Mouse (Mus musculus): ENCODE data around the gene Serinc4. TPM values are rescaled to one million over a fixed set of nuclear protein-coding genes. Genes with fewer than 3 reads are reported as not detected.

The Serinc4 gene
- polyA plus RNA-seq, 1 experiment from 2014 or later: 1.7 TPM

DNA sequence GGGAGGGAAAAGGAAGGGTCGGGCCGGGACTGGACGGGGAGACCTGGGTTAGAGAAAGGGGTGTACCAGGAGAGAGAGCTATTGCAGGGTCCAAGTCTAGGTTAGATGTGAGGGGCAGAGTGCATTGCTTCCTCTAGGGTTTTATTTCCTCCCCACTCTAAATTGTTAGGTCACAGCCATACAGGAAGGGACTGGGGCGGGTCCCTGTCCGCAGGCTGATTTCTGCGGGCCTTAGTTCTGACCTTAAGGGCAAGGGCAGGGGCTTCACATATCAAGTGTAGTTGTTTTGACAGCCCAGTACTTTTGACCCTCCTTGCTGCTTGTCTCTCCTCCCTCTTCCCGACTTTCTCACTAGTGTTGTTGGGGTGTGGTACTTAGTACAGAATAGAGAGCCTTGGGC, 6.5 kb downstream of the Serinc4 start:
- no peaks in the 10 kb centered on the region for H3K9me3 ChIP-seq (ENCODE audit: control insufficient read depth, low read length)
- no peaks in the 10 kb centered on the region for H3K36me3 ChIP-seq (ENCODE audit: control insufficient read depth, insufficient read depth, low read length)
- H3K4me2 ChIP-seq (ENCODE audit: low read depth, low read length): peak overlapping the region; percentile 92
- peak overlapping the region; percentile 88 for H3K4me3 ChIP-seq (ENCODE audit: low read depth, low read length)
- no peak for ATAC-seq (ENCODE audit: low read depth)
- peak overlapping the region; percentile 95 for H3K27ac ChIP-seq (ENCODE audit: low read depth, low read length)
- H3K4me1 ChIP-seq (ENCODE audit: control insufficient read depth, insufficient read depth, low read length): peaks cover 8% of the 10 kb centered on the region
- H3K27me3 ChIP-seq (ENCODE audit: control insufficient read depth, insufficient read depth, low read length): no peaks in the 10 kb centered on the region
- 3% methylated on average over 7 of the region's 7 CpGs for WGBS
- H3K9ac ChIP-seq (replicated peaks; ENCODE audit: low read depth, low read length): peak overlapping the region; percentile 86

DNA sequence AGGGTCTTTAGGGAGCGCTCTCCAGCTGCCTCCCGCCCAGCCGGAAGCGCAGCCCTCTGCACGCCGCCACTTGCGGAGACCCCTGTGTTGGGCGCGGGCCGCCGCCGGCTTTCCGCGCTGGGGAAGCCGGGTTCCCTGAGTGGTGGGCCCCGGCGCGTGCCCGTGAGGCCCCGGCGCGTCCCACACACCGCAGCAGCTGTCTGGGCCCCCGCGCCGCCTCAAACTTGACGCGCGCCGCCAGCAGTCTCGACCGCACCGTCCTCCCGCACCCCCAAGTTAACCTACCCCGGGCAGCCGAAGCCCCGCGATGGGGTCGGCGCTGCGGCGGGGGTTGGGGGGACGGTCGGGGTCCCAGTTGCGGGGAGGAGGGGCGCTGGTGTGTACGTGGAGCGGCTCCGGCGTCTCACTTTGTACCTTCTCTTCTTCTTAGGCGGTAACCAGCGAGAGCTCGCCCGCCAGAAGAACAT, 7.0 kb downstream of the Serinc4 start:
- H3K36me3 ChIP-seq (ENCODE audit: control insufficient read depth, insufficient read depth, low read length): no peaks in the 10 kb centered on the region
- H3K9ac ChIP-seq (replicated peaks; ENCODE audit: low read depth, low read length): peak overlapping the region; percentile 86
- under 1% methylated on average over 47 of the region's 54 CpGs for WGBS
- ATAC-seq (ENCODE audit: low read depth): peak; percentile 72
- peak overlapping the region; percentile 92 for H3K4me2 ChIP-seq (ENCODE audit: low read depth, low read length)
- H3K4me1 ChIP-seq (ENCODE audit: control insufficient read depth, insufficient read depth, low read length): peaks cover 8% of the 10 kb centered on the region
- peak overlapping the region; percentile 95 for H3K27ac ChIP-seq (ENCODE audit: low read depth, low read length)
- no peaks in the 10 kb centered on the region for H3K9me3 ChIP-seq (ENCODE audit: control insufficient read depth, low read length)
- H3K4me3 ChIP-seq (ENCODE audit: low read depth, low read length): peak overlapping the region; percentile 88
- no peaks in the 10 kb centered on the region for H3K27me3 ChIP-seq (ENCODE audit: control insufficient read depth, insufficient read depth, low read length)

DNA sequence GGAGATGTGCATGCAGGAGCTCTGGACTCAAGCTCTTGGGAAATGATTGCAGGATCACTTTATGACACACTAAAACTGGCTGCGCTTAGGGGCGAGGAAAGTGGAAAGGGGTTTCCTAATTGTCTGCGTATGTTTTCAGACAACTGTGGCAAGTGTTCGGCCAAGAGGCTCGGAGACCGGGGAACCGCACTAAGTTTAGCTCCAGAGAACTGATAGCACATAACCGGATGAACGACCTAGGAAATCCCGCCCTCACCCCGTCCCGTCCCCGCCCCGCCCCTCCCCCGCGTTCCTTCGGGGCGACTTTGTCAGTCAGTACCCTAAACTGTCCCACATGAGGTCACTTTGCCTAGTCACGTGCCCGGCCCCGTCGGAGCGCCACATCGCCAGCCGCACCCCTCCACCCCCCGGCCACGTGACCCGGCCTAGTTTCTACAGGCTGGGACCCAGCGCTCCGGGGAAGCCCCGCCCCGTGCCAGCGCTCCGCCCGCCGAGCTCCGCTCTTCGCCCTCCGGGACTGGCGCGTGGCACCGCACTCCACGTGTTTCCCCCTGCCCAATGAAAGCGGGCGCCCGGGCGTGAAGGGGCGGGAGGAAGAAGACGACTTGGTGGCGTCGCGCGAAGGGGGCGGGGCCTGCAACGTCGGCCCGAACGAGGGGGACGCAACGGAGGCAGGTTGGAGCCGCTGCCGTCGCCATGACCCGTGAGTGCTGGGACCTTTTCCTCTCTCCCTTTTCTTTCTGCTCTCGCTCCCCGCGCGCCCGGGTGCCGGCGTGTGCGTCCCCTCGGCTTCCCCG, 7.6 kb downstream of the Serinc4 start, which contains the start of gene Serf2:
TSS of gene Serf2 (plus strand) at position 457 of the 797 bp plus-strand sequence.
- Histone ChIP-seq H3K9me3 (ENCODE audit: control insufficient read depth, low read length) (no peaks in the 10 kb centered on the region), H3K4me1 (ENCODE audit: control insufficient read depth, insufficient read depth, low read length) (peaks cover 8% of the 10 kb centered on the region), H3K36me3 (ENCODE audit: control insufficient read depth, insufficient read depth, low read length) (no peaks in the 10 kb centered on the region), H3K4me2 (ENCODE audit: low read depth, low read length) (peak within 1 kb of the TSS; percentile 92), H3K27me3 (ENCODE audit: control insufficient read depth, insufficient read depth, low read length) (no peaks in the 10 kb centered on the region), H3K27ac (ENCODE audit: low read depth, low read length) (peak within 1 kb of the TSS; percentile 95), H3K9ac (replicated peaks; ENCODE audit: low read depth, low read length) (peak within 1 kb of the TSS; percentile 86), H3K4me3 (ENCODE audit: low read depth, low read length) (peak within 1 kb of the TSS; percentile 88)
- ATAC-seq (ENCODE audit: low read depth): peak; percentile 99
- WGBS: under 1% methylated on average over 57 of the region's 74 CpGs

DNA sequence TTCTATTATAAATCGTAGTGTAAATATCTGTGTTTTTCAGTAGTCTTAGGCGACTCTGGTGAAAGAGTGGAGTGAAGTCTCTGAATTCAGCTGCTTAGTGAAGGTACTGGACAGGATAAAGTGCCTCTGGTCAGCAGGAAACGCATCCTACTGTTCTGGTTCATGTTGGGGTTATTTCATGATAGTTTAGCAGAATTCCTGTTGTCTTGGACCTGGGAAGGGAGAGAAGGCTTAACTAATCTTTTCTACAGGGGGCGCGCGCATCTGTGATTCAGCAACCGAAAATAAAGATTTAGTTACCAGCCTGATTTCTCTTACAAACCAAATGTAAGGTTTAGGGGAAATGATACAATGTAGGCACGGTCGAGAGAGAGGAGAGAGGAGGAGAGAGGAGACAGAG, 8.4 kb downstream of the Serinc4 start:
- peak overlapping the region; percentile 88 for H3K4me3 ChIP-seq (ENCODE audit: low read depth, low read length)
- H3K27ac ChIP-seq (ENCODE audit: low read depth, low read length): peak overlapping the region; percentile 60; the same call in 1 of the 2 replicates
- 21% methylated on average over 9 of the region's 9 CpGs for WGBS
- no peaks in the 10 kb centered on the region for H3K36me3 ChIP-seq (ENCODE audit: control insufficient read depth, insufficient read depth, low read length)
- peaks cover 8% of the 10 kb centered on the region for H3K4me1 ChIP-seq (ENCODE audit: control insufficient read depth, insufficient read depth, low read length)
- no peaks in the 10 kb centered on the region for H3K9me3 ChIP-seq (ENCODE audit: control insufficient read depth, low read length)
- peak overlapping the region; percentile 59 for H3K4me2 ChIP-seq (ENCODE audit: low read depth, low read length)
- no peak overlapping the region for H3K9ac ChIP-seq (replicated peaks; ENCODE audit: low read depth, low read length)
- H3K27me3 ChIP-seq (ENCODE audit: control insufficient read depth, insufficient read depth, low read length): no peaks in the 10 kb centered on the region
- ATAC-seq (ENCODE audit: low read depth): no peak

DNA sequence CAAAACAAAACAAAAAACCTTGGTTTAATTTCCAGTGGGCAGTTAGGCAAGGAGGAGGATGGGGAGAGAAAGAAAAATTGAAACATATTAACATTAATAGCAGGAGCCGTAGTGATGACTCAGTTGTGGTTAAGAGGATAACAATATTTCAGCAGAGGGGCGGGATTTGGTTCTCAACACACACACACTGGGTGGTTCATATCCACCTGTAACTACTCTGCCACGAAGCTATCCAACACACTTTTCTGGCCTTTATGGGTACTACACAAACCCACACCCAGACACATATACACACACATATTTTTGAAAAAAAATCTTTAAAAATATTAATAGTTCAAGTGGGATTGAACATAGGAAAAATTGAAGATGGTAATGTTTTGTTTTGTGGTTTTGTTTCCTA, 9.6 kb downstream of the Serinc4 start:
- WGBS: 89% methylated on average over 3 of the region's 3 CpGs
- Histone ChIP-seq H3K4me2 (ENCODE audit: low read depth, low read length) (no peak overlapping the region), H3K4me1 (ENCODE audit: control insufficient read depth, insufficient read depth, low read length) (peaks cover 12% of the 10 kb centered on the region), H3K27me3 (ENCODE audit: control insufficient read depth, insufficient read depth, low read length) (peaks cover under 1% of the 10 kb centered on the region; the same call in 1 of the 2 replicates), H3K36me3 (ENCODE audit: control insufficient read depth, insufficient read depth, low read length) (no peaks in the 10 kb centered on the region), H3K9ac (replicated peaks; ENCODE audit: low read depth, low read length) (no peak overlapping the region), H3K27ac (ENCODE audit: low read depth, low read length) (no peak overlapping the region), H3K9me3 (ENCODE audit: control insufficient read depth, low read length) (no peaks in the 10 kb centered on the region), H3K4me3 (ENCODE audit: low read depth, low read length) (no peak overlapping the region)
- no peak for ATAC-seq (ENCODE audit: low read depth)

DNA sequence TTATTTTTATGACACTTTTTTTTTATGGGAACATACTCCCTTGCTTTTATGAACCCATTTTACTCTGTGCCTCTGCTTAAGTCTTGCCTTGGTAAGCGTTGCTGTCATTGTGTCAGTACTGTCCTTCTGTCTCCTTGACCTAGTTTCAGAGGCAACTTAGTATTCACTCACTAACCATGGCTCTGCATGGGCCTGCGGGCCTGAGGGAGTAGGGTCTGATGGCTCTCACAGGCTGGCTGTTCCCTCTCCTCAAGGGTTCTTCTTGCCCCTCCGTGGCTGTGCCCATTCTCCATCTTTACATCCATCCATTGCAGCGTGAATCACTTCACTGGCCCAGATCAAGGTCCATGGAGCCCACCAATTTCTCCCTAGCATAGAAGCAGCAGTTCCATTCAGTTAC, 10.1 kb downstream of the Serinc4 start:
- no peak overlapping the region for H3K4me3 ChIP-seq (ENCODE audit: low read depth, low read length)
- no peak overlapping the region for H3K9ac ChIP-seq (replicated peaks; ENCODE audit: low read depth, low read length)
- peaks cover 6% of the 10 kb centered on the region for H3K27me3 ChIP-seq (ENCODE audit: control insufficient read depth, insufficient read depth, low read length)
- H3K9me3 ChIP-seq (ENCODE audit: control insufficient read depth, low read length): no peaks in the 10 kb centered on the region
- no peak for ATAC-seq (ENCODE audit: low read depth)
- H3K4me2 ChIP-seq (ENCODE audit: low read depth, low read length): no peak overlapping the region
- H3K27ac ChIP-seq (ENCODE audit: low read depth, low read length): no peak overlapping the region
- H3K4me1 ChIP-seq (ENCODE audit: control insufficient read depth, insufficient read depth, low read length): peaks cover 13% of the 10 kb centered on the region
- H3K36me3 ChIP-seq (ENCODE audit: control insufficient read depth, insufficient read depth, low read length): no peaks in the 10 kb centered on the region
- WGBS: 82% methylated on average over 4 of the region's 4 CpGs

DNA sequence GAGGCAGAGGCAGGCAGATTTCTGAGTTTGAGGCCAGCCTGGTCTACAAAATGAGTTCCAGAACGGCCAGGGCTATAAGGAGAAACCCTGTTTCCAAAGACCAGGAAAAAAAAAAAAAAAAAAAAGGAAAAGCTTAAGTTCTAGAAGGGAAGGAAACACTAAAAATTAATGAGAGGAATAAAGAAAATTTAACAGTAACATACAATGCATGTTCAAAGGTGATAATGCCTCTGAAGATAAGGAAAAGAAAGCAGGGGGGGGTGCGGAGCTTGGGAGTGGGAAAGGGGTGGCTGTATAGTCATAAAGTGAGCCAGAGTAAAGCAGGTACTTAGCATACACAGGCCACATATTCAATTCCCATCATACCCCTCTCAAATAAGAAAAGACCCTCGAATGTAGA, 11.5 kb downstream of the Serinc4 start:
- Histone ChIP-seq H3K9me3 (ENCODE audit: control insufficient read depth, low read length) (no peaks in the 10 kb centered on the region), H3K27ac (ENCODE audit: low read depth, low read length) (no peak overlapping the region), H3K4me2 (ENCODE audit: low read depth, low read length) (no peak overlapping the region), H3K9ac (replicated peaks; ENCODE audit: low read depth, low read length) (no peak overlapping the region), H3K4me3 (ENCODE audit: low read depth, low read length) (no peak overlapping the region), H3K27me3 (ENCODE audit: control insufficient read depth, insufficient read depth, low read length) (peaks cover 13% of the 10 kb centered on the region), H3K4me1 (ENCODE audit: control insufficient read depth, insufficient read depth, low read length) (peaks cover 9% of the 10 kb centered on the region), H3K36me3 (ENCODE audit: control insufficient read depth, insufficient read depth, low read length) (no peaks in the 10 kb centered on the region)
- ATAC-seq (ENCODE audit: low read depth): no peak
- 87% methylated on average over 3 of the region's 3 CpGs for WGBS

DNA sequence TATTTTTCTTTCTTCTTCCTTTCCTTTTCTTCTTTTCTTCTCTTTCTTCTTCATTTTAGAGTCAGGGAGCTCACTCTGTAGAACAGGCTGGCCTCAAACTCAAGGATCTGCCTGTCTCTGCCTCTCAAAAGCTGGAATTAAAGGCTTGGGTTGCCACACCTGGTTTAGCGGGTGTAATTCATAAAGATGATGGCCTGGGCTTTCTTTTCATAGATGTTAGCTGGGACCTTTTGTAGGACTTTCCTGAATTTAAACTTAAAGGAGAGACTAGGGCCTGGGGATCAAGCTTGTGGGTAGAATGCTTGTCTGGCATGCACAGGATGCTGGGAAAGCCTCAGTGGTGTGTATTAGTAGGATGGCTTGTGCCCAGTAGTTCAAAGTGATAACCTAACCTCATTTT, 12.4 kb downstream of the Serinc4 start, which contains the start of gene Ell3:
TSS of gene Ell3 (minus strand) at position 101 of the 400 bp plus-strand sequence.
- peaks cover 13% of the 10 kb centered on the region for H3K27me3 ChIP-seq (ENCODE audit: control insufficient read depth, insufficient read depth, low read length)
- H3K27ac ChIP-seq (ENCODE audit: low read depth, low read length): no peak within 1 kb of the TSS
- no peak within 1 kb of the TSS for H3K4me2 ChIP-seq (ENCODE audit: low read depth, low read length)
- H3K36me3 ChIP-seq (ENCODE audit: control insufficient read depth, insufficient read depth, low read length): peaks cover under 1% of the 10 kb centered on the region; the same call in 1 of the 2 replicates
- no peaks in the 10 kb centered on the region for H3K9me3 ChIP-seq (ENCODE audit: control insufficient read depth, low read length)
- WGBS: 95% methylated on average over 1 of the region's 1 CpGs
- H3K9ac ChIP-seq (replicated peaks; ENCODE audit: low read depth, low read length): no peak within 1 kb of the TSS
- H3K4me1 ChIP-seq (ENCODE audit: control insufficient read depth, insufficient read depth, low read length): peaks cover 9% of the 10 kb centered on the region; the same call in 1 of the 2 replicates
- no peak within 1 kb of the TSS for H3K4me3 ChIP-seq (ENCODE audit: low read depth, low read length)
- ATAC-seq (ENCODE audit: low read depth): no peak

DNA sequence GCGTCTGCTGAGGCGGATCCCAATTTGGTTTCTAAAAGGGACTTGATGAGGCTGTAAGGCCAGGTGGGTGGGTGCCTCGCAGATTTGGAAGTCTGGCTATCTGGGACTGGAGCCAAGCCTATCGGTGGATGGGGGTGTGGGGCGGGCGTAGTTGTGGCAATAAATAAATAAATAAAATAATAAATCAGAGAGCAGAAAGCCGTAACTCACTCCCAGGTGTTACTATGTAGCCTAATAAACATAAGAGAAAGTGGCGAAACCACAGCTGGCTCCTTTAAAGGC, 13.6 kb downstream of the Serinc4 start:
- Histone ChIP-seq H3K4me1 (ENCODE audit: control insufficient read depth, insufficient read depth, low read length) (peaks cover 7% of the 10 kb centered on the region; the same call in 1 of the 2 replicates), H3K4me3 (ENCODE audit: low read depth, low read length) (peak overlapping the region; percentile 8; the same call in 1 of the 2 replicates), H3K9ac (replicated peaks; ENCODE audit: low read depth, low read length) (no peak overlapping the region), H3K27ac (ENCODE audit: low read depth, low read length) (no peak overlapping the region), H3K9me3 (ENCODE audit: control insufficient read depth, low read length) (no peaks in the 10 kb centered on the region), H3K4me2 (ENCODE audit: low read depth, low read length) (peak overlapping the region; percentile 41), H3K36me3 (ENCODE audit: control insufficient read depth, insufficient read depth, low read length) (peaks cover 13% of the 10 kb centered on the region; the same call in 1 of the 2 replicates), H3K27me3 (ENCODE audit: control insufficient read depth, insufficient read depth, low read length) (peaks cover 13% of the 10 kb centered on the region)
- ATAC-seq (ENCODE audit: low read depth): no peak
- 5% methylated on average over 8 of the region's 8 CpGs for WGBS
